Mouse (Mus musculus) myocyte (in vitro differentiated cells): ENCODE measurements at regions not wholly inside any gene's neighbourhood (a gene's known extent, or its start where the extent isn't known, plus 50 kb on each side); places are given as distances from the start of the nearest gene placed in this dataset.

Experiments
- H3K27me3 ChIP-seq: one replicate; pipeline ENCODE4 v1.6.1; 2011; ENCODE audit not compliant: control insufficient read depth, insufficient read depth, insufficient read length
- H3K36me3 ChIP-seq: one replicate; pipeline ENCODE4 v1.6.1; 2011; ENCODE audit not compliant: control insufficient read depth, insufficient read depth
- H3K4me2 ChIP-seq: one replicate; pipeline ENCODE4 v1.6.1; 2011; ENCODE audit warnings: low read depth, control low read depth
- H3K4me3 ChIP-seq: one replicate; pipeline ENCODE4 v1.5.1; 2011; ENCODE audit warnings: mild to moderate bottlenecking, control low read depth, moderate library complexity
- H3K79me2 ChIP-seq: one replicate; pipeline ENCODE4 v1.6.1; 2011; ENCODE audit not compliant: control insufficient read depth, insufficient read depth
- H3ac ChIP-seq: one replicate; pipeline ENCODE4 v1.6.1; 2011; ENCODE audit not compliant: control insufficient read depth, insufficient read length
- CEBPB ChIP-seq: IDR thresholded peaks from 2 replicates; pipeline ENCODE4 v1.6.1; 2011; ENCODE audit warnings: mild to moderate bottlenecking, moderate library complexity; ENCODE audit not compliant: poor library complexity, insufficient read depth, severe bottlenecking
- E2F4 ChIP-seq: IDR thresholded peaks from one replicate; pipeline ENCODE4 v1.6.1; 2011; ENCODE audit warnings: mild to moderate bottlenecking, control low read depth, moderate library complexity; ENCODE audit not compliant: insufficient read depth
- MAX ChIP-seq: IDR thresholded peaks from one replicate; pipeline ENCODE4 v1.6.1; 2011; ENCODE audit warnings: low read depth, mild to moderate bottlenecking, control low read depth
- MYOD1 ChIP-seq, 3 experiments: IDR thresholded peaks; one replicate each; pipeline ENCODE4 v1.6.1; 2011; ENCODE audit warnings: control low read depth in 2 of 3, low read depth in 2 of 3, mild to moderate bottlenecking in 2 of 3, moderate library complexity in 1 of 3; ENCODE audit not compliant: insufficient read length in 2 of 3, control insufficient read depth in 1 of 3
- MYOG ChIP-seq, 3 experiments: IDR thresholded peaks; one replicate each; pipeline ENCODE4 v1.6.1; 2011; ENCODE audit warnings: control low read depth in 2 of 3, low read depth in 2 of 3, mild to moderate bottlenecking in 2 of 3; ENCODE audit not compliant: insufficient read length in 2 of 3, control insufficient read depth in 1 of 3, insufficient read depth in 1 of 3
- POLR2A ChIP-seq: IDR thresholded peaks from one replicate; pipeline ENCODE4 v1.6.1; 2011; ENCODE audit warnings: low read depth, mild to moderate bottlenecking, control low read depth, moderate library complexity; ENCODE audit not compliant: insufficient read length
- POLR2AphosphoS2 ChIP-seq: IDR thresholded peaks from one replicate; pipeline ENCODE4 v1.6.1; 2011; ENCODE audit warnings: low read depth, control low read depth; ENCODE audit not compliant: insufficient read length
- REST ChIP-seq: IDR thresholded peaks from one replicate; pipeline ENCODE4 v1.6.1; 2011; ENCODE audit warnings: mild to moderate bottlenecking, control low read depth, moderate library complexity; ENCODE audit not compliant: insufficient read depth, insufficient read length
- SRF ChIP-seq: IDR thresholded peaks from one replicate; pipeline ENCODE4 v1.6.1; 2011; ENCODE audit warnings: low read depth; ENCODE audit not compliant: control insufficient read depth, insufficient read length
- TCF12 ChIP-seq: IDR thresholded peaks from one replicate; pipeline ENCODE4 v1.6.1; 2011; ENCODE audit warnings: mild to moderate bottlenecking, control low read depth; ENCODE audit not compliant: poor library complexity, insufficient read depth, severe bottlenecking
- TCF3 ChIP-seq: IDR thresholded peaks from one replicate; pipeline ENCODE4 v1.6.1; 2011; ENCODE audit warnings: low read depth, control low read depth; ENCODE audit not compliant: insufficient read length
- USF1 ChIP-seq: IDR thresholded peaks from one replicate; pipeline ENCODE4 v1.6.1; 2011; ENCODE audit warnings: low read depth, mild to moderate bottlenecking, control low read depth, moderate library complexity

DNA sequence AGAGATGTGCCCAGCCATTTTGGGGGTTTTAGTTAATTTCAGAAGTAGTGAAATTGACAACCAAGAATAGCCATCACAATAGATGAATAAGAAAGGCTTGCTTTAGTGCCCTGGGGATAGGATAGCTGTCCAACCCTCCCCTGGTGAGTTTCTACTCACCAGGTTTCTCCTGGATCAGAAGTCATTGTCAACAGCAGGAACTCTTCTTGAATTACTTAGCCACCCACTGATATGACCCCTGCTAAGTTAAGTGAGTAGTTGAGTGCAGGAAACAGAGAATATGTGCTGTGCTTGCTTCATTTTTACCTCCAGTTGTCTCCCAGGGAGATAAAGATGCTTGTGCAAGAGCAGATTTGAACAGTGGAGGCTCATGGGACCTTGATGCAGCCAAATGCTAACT lies 183.3 kb downstream of the Faxc start:
- H3K79me2 ChIP-seq, result no peaks in the 10 kb centered on the region
- no peaks in the 10 kb centered on the region for H3K27me3 ChIP-seq
- no peaks in the 10 kb centered on the region for H3K36me3 ChIP-seq
- H3K4me2 ChIP-seq, result no peak overlapping the region
- no peak overlapping the region for H3ac ChIP-seq
- TF ChIP-seq TCF12 (no peak), E2F4 (no peak), REST (no peak), MAX (no peak), MYOG (IDR thresholded peaks at IDR 0.05; ENCODE audit: control insufficient read depth in 1 of 3, insufficient read depth in 1 of 3, insufficient read length in 2 of 3, low read depth in 2 of 3) (no peak), POLR2A (no peak), TCF3 (no peak), SRF (no peak), MYOD1 (IDR thresholded peaks at IDR 0.05; ENCODE audit: control insufficient read depth in 1 of 3, insufficient read length in 2 of 3, low read depth in 2 of 3) (no peak), USF1 (no peak), CEBPB (no peak), POLR2AphosphoS2 (no peak)
- no peak overlapping the region for H3K4me3 ChIP-seq

DNA sequence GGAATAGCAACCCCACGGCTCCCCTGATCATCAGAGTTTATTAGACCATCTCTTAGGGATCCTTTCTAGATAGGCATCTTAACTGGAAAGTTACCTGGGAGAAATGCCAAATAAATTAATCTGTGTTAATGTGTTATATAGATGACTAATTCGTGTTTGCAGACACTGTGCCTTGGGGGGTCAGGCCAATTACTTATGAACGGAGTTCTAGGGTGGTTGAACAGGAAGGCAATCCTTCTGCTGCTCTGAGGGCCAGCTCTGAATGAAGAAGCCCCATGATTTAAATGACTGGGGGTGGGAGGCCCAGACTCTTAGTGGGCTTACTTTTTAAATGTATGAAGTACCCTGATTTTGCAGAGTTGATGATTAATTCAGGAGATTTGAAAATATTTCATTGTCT lies 188.7 kb downstream of the Faxc start:
- no peak overlapping the region for H3K4me3 ChIP-seq
- no peak overlapping the region for H3ac ChIP-seq
- TF ChIP-seq CEBPB (no peak), MYOD1 (IDR thresholded peaks at IDR 0.05; ENCODE audit: control insufficient read depth in 1 of 3, insufficient read length in 2 of 3, low read depth in 2 of 3) (no peak), POLR2A (no peak), REST (no peak), TCF12 (no peak), MAX (no peak), MYOG (IDR thresholded peaks at IDR 0.05; ENCODE audit: control insufficient read depth in 1 of 3, insufficient read depth in 1 of 3, insufficient read length in 2 of 3, low read depth in 2 of 3) (no peak), E2F4 (no peak), TCF3 (no peak), POLR2AphosphoS2 (no peak), USF1 (no peak)
- H3K4me2 ChIP-seq, result no peak overlapping the region
- H3K27me3 ChIP-seq, result no peaks in the 10 kb centered on the region
- no peaks in the 10 kb centered on the region for H3K36me3 ChIP-seq
- no peaks in the 10 kb centered on the region for H3K79me2 ChIP-seq

DNA sequence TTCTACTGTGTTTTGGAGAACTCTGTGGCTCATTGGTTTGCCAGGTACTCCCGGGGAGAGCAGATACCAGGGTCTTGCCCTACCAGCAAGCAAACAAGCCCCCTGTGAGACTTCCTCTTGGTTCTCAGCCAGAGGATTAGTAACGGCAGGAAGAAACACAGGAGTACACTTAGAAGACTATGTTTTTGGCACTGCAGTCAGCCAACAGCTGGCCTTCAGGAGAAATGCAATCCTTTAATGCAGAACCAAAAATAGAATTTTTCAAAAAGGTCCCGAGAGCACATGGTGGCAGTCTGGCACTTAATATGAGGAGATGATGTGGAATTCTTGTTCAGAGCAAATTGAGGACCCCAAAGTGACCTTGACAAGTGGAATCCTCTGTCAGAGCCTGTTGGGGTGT lies 189.8 kb downstream of the Faxc start:
- Histone ChIP-seq H3K79me2 (no peaks in the 10 kb centered on the region), H3K36me3 (no peaks in the 10 kb centered on the region), H3K4me3 (no peak overlapping the region), H3K27me3 (no peaks in the 10 kb centered on the region), H3K4me2 (no peak overlapping the region), H3ac (no peak overlapping the region)
- no peak for TF ChIP-seq MYOD1 (IDR thresholded peaks at IDR 0.05; ENCODE audit: control insufficient read depth in 1 of 3, insufficient read length in 2 of 3, low read depth in 2 of 3)
- TF ChIP-seq POLR2AphosphoS2, result no peak

DNA sequence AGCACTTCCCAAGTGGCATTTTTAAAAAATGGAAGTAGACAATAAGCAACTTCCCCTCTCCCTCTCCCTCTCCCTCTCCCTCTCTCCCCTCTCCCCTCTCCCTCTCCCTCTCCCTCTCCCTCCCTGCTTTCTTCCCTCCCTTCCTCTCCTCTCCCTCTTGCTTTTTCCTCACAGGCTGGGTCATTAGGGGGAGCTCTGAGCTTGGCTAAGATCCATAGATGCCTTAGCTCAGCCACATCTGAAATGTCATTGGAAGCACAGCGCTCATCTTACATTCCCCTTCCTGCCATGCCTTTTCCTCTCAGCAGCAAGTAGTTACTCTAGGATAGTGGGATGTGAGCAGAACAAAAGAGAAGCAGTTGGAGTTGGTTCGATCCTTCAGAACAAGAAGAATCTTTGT lies 190.3 kb downstream of the Faxc start:
- TF ChIP-seq SRF, result no peak
- no peak for TF ChIP-seq MAX
- TF ChIP-seq USF1, result no peak
- TF ChIP-seq MYOG (IDR thresholded peaks at IDR 0.05; ENCODE audit: control insufficient read depth in 1 of 3, insufficient read depth in 1 of 3, insufficient read length in 2 of 3, low read depth in 2 of 3), result no peak
- no peak for TF ChIP-seq REST
- TF ChIP-seq TCF12, result no peak
- no peak for TF ChIP-seq CEBPB
- no peak for TF ChIP-seq POLR2AphosphoS2
- TF ChIP-seq POLR2A, result no peak
- TF ChIP-seq MYOD1 (IDR thresholded peaks at IDR 0.05; ENCODE audit: control insufficient read depth in 1 of 3, insufficient read length in 2 of 3, low read depth in 2 of 3), result no peak
- TF ChIP-seq E2F4, result no peak
- no peak for TF ChIP-seq TCF3
- Histone ChIP-seq H3K4me3 (no peak overlapping the region), H3ac (no peak overlapping the region), H3K79me2 (no peaks in the 10 kb centered on the region), H3K27me3 (no peaks in the 10 kb centered on the region), H3K36me3 (no peaks in the 10 kb centered on the region), H3K4me2 (no peak overlapping the region)

DNA sequence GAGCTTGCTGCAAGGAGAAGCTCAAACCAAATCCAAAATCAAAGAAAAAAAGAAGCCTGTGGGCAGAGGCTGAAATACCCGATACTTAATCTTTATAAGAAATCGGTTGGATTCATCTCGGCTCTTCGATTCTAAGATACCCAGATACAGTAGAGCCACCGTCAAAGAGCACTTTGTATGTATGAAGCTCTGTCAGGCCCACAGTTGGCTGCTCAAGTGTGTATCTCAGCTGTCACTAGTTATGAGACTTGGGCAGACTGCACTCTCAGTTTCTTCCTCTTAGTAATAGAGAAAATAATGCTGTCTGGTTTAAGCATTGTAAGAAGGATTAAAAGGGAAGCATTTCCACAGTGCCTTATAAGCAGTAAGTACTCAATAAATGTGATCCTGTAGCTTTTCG lies 193.7 kb downstream of the Faxc start:
- Histone ChIP-seq H3K4me2 (no peak overlapping the region), H3ac (no peak overlapping the region), H3K79me2 (no peaks in the 10 kb centered on the region), H3K4me3 (no peak overlapping the region), H3K36me3 (no peaks in the 10 kb centered on the region), H3K27me3 (no peaks in the 10 kb centered on the region)
- TF ChIP-seq E2F4 (no peak), REST (no peak), MYOD1 (IDR thresholded peaks at IDR 0.05; ENCODE audit: control insufficient read depth in 1 of 3, insufficient read length in 2 of 3, low read depth in 2 of 3) (no peak), POLR2AphosphoS2 (no peak), MAX (no peak), TCF12 (no peak), POLR2A (no peak)
